Mouse (Mus musculus): ENCODE results near the gene Gns. TPM values are rescaled to one million over a fixed set of nuclear protein-coding genes. Genes with fewer than 3 reads are reported as not detected.

The Gns gene
- total RNA-seq, 2 experiments from 2014 or later: 76.4 to 81.0 TPM

DNA sequence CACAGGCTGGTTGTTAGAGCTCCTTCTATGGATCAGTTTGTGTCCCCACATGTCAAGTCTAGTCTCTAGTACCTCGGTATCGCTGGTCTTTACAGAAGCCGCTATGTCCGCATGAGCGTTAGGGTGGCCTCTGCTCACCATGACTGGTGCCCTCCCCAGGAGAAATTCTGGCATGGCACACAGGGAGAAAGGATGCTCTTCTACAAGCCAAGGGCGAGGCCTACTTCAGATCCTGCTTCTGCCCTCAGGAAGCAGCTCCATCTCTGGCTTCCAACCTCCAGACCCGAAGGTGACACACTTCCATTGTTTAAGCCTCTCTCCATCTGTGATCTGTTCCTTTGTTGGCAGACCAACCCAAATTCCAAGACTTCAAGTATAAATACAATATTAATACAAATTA is 79.3 kb downstream of the Gns start:
- intact Hi-C loops (cut with DNase I): no loop called here
- no peak for DNase-seq (ENCODE audit: low spot score in 2 of 2)

DNA sequence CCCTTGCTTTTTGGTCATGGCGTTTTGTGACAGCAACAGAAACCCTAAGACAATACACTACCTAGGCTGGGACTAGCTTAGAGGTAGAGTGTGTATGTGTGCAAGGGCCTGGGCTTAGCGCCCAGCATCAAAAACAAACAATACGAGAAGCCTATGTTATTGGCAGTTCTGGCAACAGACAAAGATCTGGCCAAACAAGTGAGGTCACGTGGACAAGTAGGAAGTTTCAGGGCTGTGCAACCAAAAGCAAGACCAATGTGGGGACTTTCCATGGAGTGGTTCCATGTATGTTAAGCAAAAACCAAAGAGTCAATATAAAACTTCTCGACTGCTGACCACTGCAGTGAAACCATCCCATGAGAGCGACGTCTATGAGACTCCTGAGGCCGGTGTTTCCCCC is 80.9 kb downstream of the Gns start:
- no peak for DNase-seq (ENCODE audit: low spot score in 2 of 2)
- intact Hi-C loops (cut with DNase I): no loop called here

Other genes with a start within 250 kb of the Gns start
- gene Tbc1d30, start 13.8 kb upstream of the Gns start, total RNA-seq (2021): 10 to 100 TPM; 72.0 to 79.1 TPM
- 10 to 100 TPM; 29.6 to 33.9 TPM for gene Rassf3, start 111.3 kb downstream of the Gns start, total RNA-seq (2021)
- gene Tbk1, start 221.7 kb downstream of the Gns start, total RNA-seq (2021): 10 to 100 TPM; 42.5 to 44.6 TPM

Measured in left cerebral cortex, postnatal 14 days (tissue).